Mouse (Mus musculus) limb, embryonic 11.5 days (tissue): Measurements from ENCODE around the gene Pram1. TPM values are rescaled to one million over a fixed set of nuclear protein-coding genes. Genes with fewer than 3 reads are reported as not detected.
A peak's percentile ranks its signal among the peaks of the same experiment; 100 is the strongest.
"Not testable (repeated sequence)": the region's sequence is repeated elsewhere in the genome, so short reads cannot be mapped to it uniquely, and the experiment has no call there.

Experiments used
- ATAC-seq: fragments of 200-750 bp; cut with Nextera tagmentation; 2 replicates; pipeline ENCODE4 v1.8.0; 2017; ENCODE audit warnings: low read depth; ENCODE audit not compliant: insufficient number of reproducible peaks, low FRiP score, low TSS enrichment
- DNase-seq: peaks from one replicate; pipeline ENCODE4 v3.0.0-alpha.2; 2015; ENCODE audit warnings: low spot score
- H3K27ac ChIP-seq: fragments of 300-500 bp; sonication (generic); replicated peaks from 2 replicates; pipeline ENCODE4 v1.5.1; 2014; ENCODE audit warnings: low read depth, mild to moderate bottlenecking, low read length
- H3K27me3 ChIP-seq: fragments of 300-500 bp; sonication (generic); 2 replicates; pipeline ENCODE4 v1.6.1; 2014; ENCODE audit warnings: mild to moderate bottlenecking, low read length, mixed read lengths; ENCODE audit not compliant: control insufficient read depth, insufficient read depth
- H3K36me3 ChIP-seq: fragments of 300-500 bp; sonication (generic); 2 replicates; pipeline ENCODE4 v1.6.1; 2014; ENCODE audit warnings: mild to moderate bottlenecking, low read length, moderate library complexity, mixed read lengths; ENCODE audit not compliant: control insufficient read depth, insufficient read depth
- H3K4me1 ChIP-seq: fragments of 300-500 bp; sonication (generic); 2 replicates; pipeline ENCODE4 v1.6.1; 2014; ENCODE audit warnings: low read length, mixed read lengths; ENCODE audit not compliant: control insufficient read depth, insufficient read depth
- H3K4me2 ChIP-seq: fragments of 300-500 bp; sonication (generic); 2 replicates; pipeline ENCODE4 v1.6.1; 2014; ENCODE audit warnings: low read depth, mild to moderate bottlenecking, moderate library complexity; ENCODE audit not compliant: severe bottlenecking
- H3K4me3 ChIP-seq: fragments of 300-500 bp; sonication (generic); 2 replicates; pipeline ENCODE4 v1.5.1; 2014; ENCODE audit warnings: low read depth, low read length
- H3K9ac ChIP-seq: fragments of 300-500 bp; sonication (generic); 2 replicates; pipeline ENCODE4 v1.6.1; 2014; ENCODE audit warnings: mild to moderate bottlenecking, low read length
- H3K9me3 ChIP-seq: fragments of 300-500 bp; sonication (generic); 2 replicates; pipeline ENCODE4 v1.6.1; 2016; ENCODE audit warnings: low read length; ENCODE audit not compliant: control insufficient read depth
- WGBS: fragments of 180-500 bp; shearing (Covaris S2); extraction: QIAGEN DNeasy Blood & Tissue Kit; methylation state at CpG from one replicate; pipeline ENCODE4 v1.1.7; 2014; 5-methylcytosine and 5-hydroxymethylcytosine counted together
- polyA plus RNA-seq: library from polyadenylated mRNA; unstranded; fragments of >200 nt; fragmentation: Nextera tagmentation; extraction: Ambion mirVana; gene quantifications from 2 replicates; pipeline ENCODE4 v1.2.1, GENCODE M21; 2014

Gene Pram1
- polyA plus RNA-seq, 1 experiment from 2014 or later: 0.67 TPM

- not testable (repeated sequence) for H3K4me2 ChIP-seq, ATAC-seq, H3K4me3 ChIP-seq, H3K27ac ChIP-seq, H3K9me3 ChIP-seq, DNase-seq, H3K4me1 ChIP-seq, H3K36me3 ChIP-seq, H3K9ac ChIP-seq, H3K27me3 ChIP-seq
- 86% methylated on average over 5 of the region's 5 CpGs for WGBS
These were observed 24.1 kb upstream of the Pram1 start for GRCm38 (mm10) chr17:33613726-33614125.

GRCm38 (mm10) chr17:33627281-33627680 lies 10.6 kb upstream of the Pram1 start:
- no peak overlapping the region for H3K27ac ChIP-seq
- no peak overlapping the region for H3K9ac ChIP-seq
- no peaks in the 10 kb centered on the region for H3K27me3 ChIP-seq
- H3K4me2 ChIP-seq: no peak overlapping the region
- 88% methylated on average over 3 of the region's 3 CpGs for WGBS
- ATAC-seq (no peak), DNase-seq (no peak)
- no peak overlapping the region for H3K4me3 ChIP-seq
- H3K4me1 ChIP-seq: peaks cover 6% of the 10 kb centered on the region; the same call in 1 of the 2 replicates
- H3K36me3 ChIP-seq: peaks cover 3% of the 10 kb centered on the region; the same call in 1 of the 2 replicates
- H3K9me3 ChIP-seq: no peaks in the 10 kb centered on the region

GRCm38 (mm10) chr17:33628621-33629486 lies 9.0 kb upstream of the Pram1 start, which contains the start of gene Zfp414:
Gene Zfp414 (plus strand): TSS chr17:33629090.
- Histone ChIP-seq H3K4me2 (peak within 1 kb of the TSS; percentile 73), H3K36me3 (peaks cover 3% of the 10 kb centered on the region; the same call in 1 of the 2 replicates), H3K4me3 (peak within 1 kb of the TSS; percentile 59), H3K9me3 (no peaks in the 10 kb centered on the region), H3K9ac (peak within 1 kb of the TSS; percentile 92), H3K27ac (peak within 1 kb of the TSS; percentile 95), H3K4me1 (peaks cover 6% of the 10 kb centered on the region; the same call in 1 of the 2 replicates), H3K27me3 (no peaks in the 10 kb centered on the region)
- peak; percentile 96 for DNase-seq
- WGBS: 3% methylated on average over 35 of the region's 35 CpGs
- peak; percentile 94 for ATAC-seq

GRCm38 (mm10) chr17:33629487-33630125 lies 8.2 kb upstream of the Pram1 start:
- H3K4me2 ChIP-seq: peak overlapping the region; percentile 73
- no peaks in the 10 kb centered on the region for H3K9me3 ChIP-seq
- peak overlapping the region; percentile 95 for H3K27ac ChIP-seq
- peaks cover 3% of the 10 kb centered on the region; the same call in 1 of the 2 replicates for H3K36me3 ChIP-seq
- WGBS: 72% methylated on average over 12 of the region's 12 CpGs
- H3K4me1 ChIP-seq: peaks cover 6% of the 10 kb centered on the region; the same call in 1 of the 2 replicates
- H3K4me3 ChIP-seq: peak overlapping the region; percentile 59
- DNase-seq: no peak
- peak; percentile 8; the same call in 1 of the 2 replicates for ATAC-seq
- H3K9ac ChIP-seq: peak overlapping the region; percentile 92
- no peaks in the 10 kb centered on the region for H3K27me3 ChIP-seq

GRCm38 (mm10) chr17:33630171-33630895 lies 7.5 kb upstream of the Pram1 start:
- Histone ChIP-seq H3K36me3 (peaks cover 3% of the 10 kb centered on the region; the same call in 1 of the 2 replicates), H3K9me3 (no peaks in the 10 kb centered on the region), H3K9ac (no peak overlapping the region), H3K4me2 (no peak overlapping the region), H3K4me3 (no peak overlapping the region), H3K27ac (no peak overlapping the region), H3K27me3 (no peaks in the 10 kb centered on the region), H3K4me1 (peaks cover 6% of the 10 kb centered on the region; the same call in 1 of the 2 replicates)
- peak; percentile 26 for DNase-seq
- 84% methylated on average over 13 of the region's 13 CpGs for WGBS
- ATAC-seq: no peak

GRCm38 (mm10) chr17:33631236-33631635 lies 6.6 kb upstream of the Pram1 start:
- Histone ChIP-seq H3K9ac (no peak overlapping the region), H3K4me2 (no peak overlapping the region)
- 94% methylated on average over 9 of the region's 9 CpGs for WGBS

GRCm38 (mm10) chr17:33631796-33632195 lies 6.1 kb upstream of the Pram1 start:
- H3K9ac ChIP-seq: no peak overlapping the region
- H3K4me2 ChIP-seq: no peak overlapping the region
- no peaks in the 10 kb centered on the region for H3K27me3 ChIP-seq
- H3K9me3 ChIP-seq: no peaks in the 10 kb centered on the region
- no peak overlapping the region for H3K4me3 ChIP-seq
- no peak for ATAC-seq
- H3K27ac ChIP-seq: no peak overlapping the region
- H3K36me3 ChIP-seq: peaks cover 3% of the 10 kb centered on the region; the same call in 1 of the 2 replicates
- H3K4me1 ChIP-seq: peaks cover 6% of the 10 kb centered on the region; the same call in 1 of the 2 replicates
- WGBS: 89% methylated on average over 5 of the region's 5 CpGs
- DNase-seq: peak; percentile 19

More at GRCm38 (mm10) chr17:33631236-33631635, 6.6 kb upstream of the Pram1 start:
- peaks cover 6% of the 10 kb centered on the region; the same call in 1 of the 2 replicates for H3K4me1 ChIP-seq
- H3K27ac ChIP-seq: no peak overlapping the region
- ATAC-seq: no peak
- no peak overlapping the region for H3K4me3 ChIP-seq
- DNase-seq: no peak
- H3K9me3 ChIP-seq: no peaks in the 10 kb centered on the region
- H3K36me3 ChIP-seq: peaks cover 3% of the 10 kb centered on the region; the same call in 1 of the 2 replicates
- no peaks in the 10 kb centered on the region for H3K27me3 ChIP-seq

- Histone ChIP-seq H3K9me3 (no peaks in the 10 kb centered on the region), H3K36me3 (no peaks in the 10 kb centered on the region; the same call in 1 of the 2 replicates), H3K27ac (no peak overlapping the region), H3K4me1 (no peaks in the 10 kb centered on the region), H3K4me2 (no peak overlapping the region), H3K4me3 (no peak overlapping the region), H3K9ac (no peak overlapping the region), H3K27me3 (no peaks in the 10 kb centered on the region)
- DNase-seq: no peak
- 92% methylated on average over 2 of the region's 2 CpGs for WGBS
- ATAC-seq: no peak
These were observed 818 bp upstream of the Pram1 start for GRCm38 (mm10) chr17:33637038-33637437.
